Mouse (Mus musculus) neural tube, embryonic 11.5 days (tissue): ENCODE measurements around the gene Rhox3h. TPM values are rescaled to one million over a fixed set of nuclear protein-coding genes. Genes with fewer than 3 reads are reported as not detected.
"Not testable (repeated sequence)": the region's sequence is repeated elsewhere in the genome, so short reads cannot be mapped to it uniquely, and the experiment has no call there.

Experiments
- ATAC-seq: fragments of 200-750 bp; cut with Nextera tagmentation; 2 replicates; pipeline ENCODE4 v1.8.0; 2017; ENCODE audit warnings: moderate number of reproducible peaks, mild to moderate bottlenecking, moderate TSS enrichment, moderate library complexity; ENCODE audit not compliant: insufficient read depth, low FRiP score, low TSS enrichment
- DNase-seq: peaks from one replicate; pipeline ENCODE4 v3.0.0-alpha.2; 2015; ENCODE audit warnings: low spot score
- H3K27ac ChIP-seq: fragments of 300-500 bp; sonication (generic); 2 replicates; pipeline ENCODE4 v1.5.1; 2014; ENCODE audit warnings: low read depth, mild to moderate bottlenecking, low read length
- H3K27me3 ChIP-seq: fragments of 300-500 bp; sonication (generic); 2 replicates; pipeline ENCODE4 v1.6.1; 2014; ENCODE audit warnings: mild to moderate bottlenecking, low read length, mixed read lengths; ENCODE audit not compliant: control insufficient read depth, insufficient read depth
- H3K36me3 ChIP-seq: fragments of 300-500 bp; sonication (generic); 2 replicates; pipeline ENCODE4 v1.6.1; 2014; ENCODE audit warnings: mild to moderate bottlenecking, low read length, moderate library complexity, mixed read lengths; ENCODE audit not compliant: control insufficient read depth, insufficient read depth
- H3K4me1 ChIP-seq: fragments of 300-500 bp; sonication (generic); 2 replicates; pipeline ENCODE4 v1.6.1; 2014; ENCODE audit warnings: low read length, mixed read lengths; ENCODE audit not compliant: control insufficient read depth, insufficient read depth
- H3K4me2 ChIP-seq: fragments of 300-500 bp; sonication (generic); 2 replicates; pipeline ENCODE4 v1.6.1; 2014; ENCODE audit warnings: low read depth, mild to moderate bottlenecking, moderate library complexity
- H3K4me3 ChIP-seq: fragments of 300-500 bp; sonication (generic); 2 replicates; pipeline ENCODE4 v1.5.1; 2014; ENCODE audit warnings: low read depth, low read length
- H3K9ac ChIP-seq: fragments of 300-500 bp; sonication (generic); 2 replicates; pipeline ENCODE4 v1.6.1; 2014; ENCODE audit warnings: mild to moderate bottlenecking, low read length
- H3K9me3 ChIP-seq: fragments of 300-500 bp; sonication (generic); 2 replicates; pipeline ENCODE4 v1.6.1; 2016; ENCODE audit warnings: low read length; ENCODE audit not compliant: control insufficient read depth
- WGBS: fragments of 180-500 bp; shearing (Covaris S2); extraction: QIAGEN DNeasy Blood & Tissue Kit; methylation state at CpG from one replicate; pipeline ENCODE4 v1.1.7; 2014; 5-methylcytosine and 5-hydroxymethylcytosine counted together
- polyA plus RNA-seq: library from polyadenylated mRNA; unstranded; fragments of >200 nt; fragmentation: Nextera tagmentation; extraction: Ambion mirVana; gene quantifications from 2 replicates; pipeline ENCODE4 v1.2.1, GENCODE M21; 2014

The Rhox3h gene
- polyA plus RNA-seq: not detected in 2 replicates

- not testable (repeated sequence) for ATAC-seq, H3K36me3 ChIP-seq, H3K27me3 ChIP-seq, H3K27ac ChIP-seq, H3K4me1 ChIP-seq, H3K9ac ChIP-seq, H3K4me3 ChIP-seq, H3K4me2 ChIP-seq, DNase-seq, H3K9me3 ChIP-seq
- 88% methylated on average over 1 of the region's 3 CpGs for WGBS
Measured at GRCm38 (mm10) chrX:37668664-37669063, at the start of gene Rhox3h. Gene Rhox3h (minus strand): TSS chrX:37668764.

DNA sequence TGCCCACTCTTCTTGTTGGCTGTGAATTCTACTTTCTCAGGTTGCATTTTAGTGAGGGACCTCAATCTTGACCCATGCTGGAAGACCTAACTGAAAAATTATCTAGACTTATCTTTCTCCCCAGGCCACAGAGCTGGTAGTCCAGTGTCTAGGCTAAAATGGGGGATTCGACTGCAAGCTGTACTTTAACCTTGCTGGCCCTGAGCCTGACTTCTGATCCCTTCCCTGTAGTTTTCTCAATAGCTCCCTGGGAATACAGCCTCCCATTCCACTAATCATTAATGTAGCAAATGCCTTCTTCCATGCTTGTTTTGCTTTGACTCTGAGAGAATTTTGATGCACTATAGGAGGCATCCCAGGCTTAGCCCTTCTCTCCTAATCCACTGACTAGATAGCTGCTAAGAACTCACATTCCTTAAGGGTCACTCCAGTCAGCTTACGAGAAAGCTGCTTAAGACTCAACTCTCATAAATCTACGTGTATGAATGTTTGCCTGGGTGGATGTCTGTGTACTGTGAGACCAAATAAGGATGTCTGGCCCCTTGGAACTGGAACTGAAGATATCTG is 33.3 kb upstream of the Rhox3h start:
- no peaks in the 10 kb centered on the region for H3K36me3 ChIP-seq
- no peaks in the 10 kb centered on the region for H3K9me3 ChIP-seq
- WGBS: 73% methylated on average over 3 of the region's 3 CpGs
- DNase-seq (no peak), ATAC-seq (no peak)
- H3K27me3 ChIP-seq: no peaks in the 10 kb centered on the region
- no peak overlapping the region for H3K4me2 ChIP-seq
- H3K27ac ChIP-seq: no peak overlapping the region
- H3K4me3 ChIP-seq: no peak overlapping the region
- no peaks in the 10 kb centered on the region for H3K4me1 ChIP-seq
- H3K9ac ChIP-seq: no peak overlapping the region

- WGBS: 88% methylated on average over 2 of the region's 2 CpGs
- no peak overlapping the region for H3K4me3 ChIP-seq
- ATAC-seq (no peak), DNase-seq (no peak)
- no peaks in the 10 kb centered on the region for H3K9me3 ChIP-seq
- no peak overlapping the region for H3K27ac ChIP-seq
- H3K27me3 ChIP-seq: no peaks in the 10 kb centered on the region
- H3K9ac ChIP-seq: no peak overlapping the region
- no peak overlapping the region for H3K4me2 ChIP-seq
- no peaks in the 10 kb centered on the region for H3K36me3 ChIP-seq
- no peaks in the 10 kb centered on the region for H3K4me1 ChIP-seq
Measured at GRCm38 (mm10) chrX:37692261-37692660, 23.7 kb upstream of the Rhox3h start.

DNA sequence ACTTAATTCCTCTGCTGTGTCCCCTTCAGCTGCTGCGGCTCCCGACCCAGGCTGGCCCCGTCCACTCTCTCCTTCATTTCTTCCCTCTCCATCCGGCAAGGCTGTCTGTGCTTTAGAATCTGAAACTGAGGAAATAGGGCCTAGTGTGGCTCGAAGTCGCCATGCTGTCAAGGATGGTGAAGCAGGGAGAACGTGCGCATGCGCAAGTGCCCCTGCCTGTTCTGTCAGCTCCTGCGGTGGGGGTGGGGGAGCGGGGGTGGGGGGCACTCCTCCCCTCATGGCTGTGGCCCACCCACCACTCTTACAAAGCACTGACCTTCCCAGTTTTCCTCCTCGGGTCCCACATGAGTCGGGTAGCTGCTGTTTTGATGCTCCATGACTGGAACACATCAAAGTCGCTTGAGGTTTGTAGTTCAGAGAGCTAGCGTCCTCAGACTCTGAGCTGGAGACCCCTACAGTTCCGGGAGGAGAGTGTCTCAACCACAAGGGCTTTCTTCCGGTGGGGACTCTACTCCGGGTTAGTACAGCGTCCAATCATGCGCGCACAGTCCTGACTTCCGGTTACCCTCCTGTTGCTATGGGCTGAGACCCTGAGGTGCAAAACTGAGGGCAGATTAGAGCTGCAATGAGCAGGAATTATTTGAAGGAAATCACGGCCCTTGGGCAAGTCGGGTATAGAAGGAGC is 14.6 kb upstream of the Rhox3h start:
- Histone ChIP-seq H3K9me3 (no peaks in the 10 kb centered on the region), H3K4me2 (no peak overlapping the region), H3K27me3 (no peaks in the 10 kb centered on the region), H3K27ac (no peak overlapping the region), H3K36me3 (no peaks in the 10 kb centered on the region), H3K4me3 (no peak overlapping the region), H3K4me1 (no peaks in the 10 kb centered on the region), H3K9ac (no peak overlapping the region)
- ATAC-seq (no peak), DNase-seq (no peak)
- 85% methylated on average over 24 of the region's 24 CpGs for WGBS

GRCm38 (mm10) chrX:37673177-37673576 is 4.6 kb upstream of the Rhox3h start, which contains the start of gene Rhox2h:
Gene Rhox2h (minus strand): TSS chrX:37673277.
- ATAC-seq: not testable (repeated sequence)

DNA sequence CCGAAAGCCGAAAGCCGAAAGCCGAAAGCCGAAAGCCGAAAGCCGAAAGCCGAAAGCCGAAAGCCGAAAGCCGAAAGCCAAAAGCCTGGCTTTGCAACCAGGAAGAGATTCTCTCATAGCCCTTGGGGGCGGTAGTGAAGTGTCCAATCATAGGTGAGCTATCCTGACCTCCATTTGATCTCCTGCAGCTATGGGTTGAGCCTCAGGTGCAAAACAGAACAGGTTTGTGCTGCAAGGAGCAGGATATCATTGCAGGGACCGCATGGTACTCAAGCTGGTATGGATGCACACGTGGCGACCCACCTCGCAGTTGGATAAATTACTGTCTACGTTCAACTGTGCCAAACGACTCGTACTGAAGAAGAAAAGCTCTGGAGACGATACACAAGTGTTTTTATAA is 17.3 kb downstream of the Rhox3h start, which contains the start of gene Rhox4g:
TSS of gene Rhox4g (minus strand) at position 101 of the 400 bp plus-strand sequence.
- not testable (repeated sequence) for H3K9ac ChIP-seq, H3K27me3 ChIP-seq, H3K27ac ChIP-seq, ATAC-seq, H3K4me3 ChIP-seq, DNase-seq, H3K4me2 ChIP-seq, H3K36me3 ChIP-seq, H3K4me1 ChIP-seq, H3K9me3 ChIP-seq
- 96% methylated on average over 14 of the region's 20 CpGs for WGBS

More at GRCm38 (mm10) chrX:37673177-37673576, 4.6 kb upstream of the Rhox3h start, which contains the start of gene Rhox2h:
- H3K27ac ChIP-seq, DNase-seq, H3K9ac ChIP-seq, H3K4me1 ChIP-seq, H3K36me3 ChIP-seq, H3K27me3 ChIP-seq, H3K9me3 ChIP-seq, H3K4me3 ChIP-seq, H3K4me2 ChIP-seq: not testable (repeated sequence)
- 87% methylated on average over 8 of the region's 8 CpGs for WGBS

GRCm38 (mm10) chrX:37643370-37643769 is 25.2 kb downstream of the Rhox3h start, which contains the start of gene Rhox2g:
Gene Rhox2g (minus strand): TSS chrX:37643470.
- not testable (repeated sequence) for H3K9me3 ChIP-seq, H3K27me3 ChIP-seq, H3K4me1 ChIP-seq, H3K4me3 ChIP-seq, DNase-seq, ATAC-seq, H3K36me3 ChIP-seq, H3K9ac ChIP-seq, H3K27ac ChIP-seq, H3K4me2 ChIP-seq
- 96% methylated on average over 6 of the region's 6 CpGs for WGBS

GRCm38 (mm10) chrX:37628512-37628911 is 40.1 kb downstream of the Rhox3h start, which contains the start of gene Rhox3g:
Gene Rhox3g (minus strand): TSS chrX:37628612.
- H3K9me3 ChIP-seq, H3K36me3 ChIP-seq, H3K27ac ChIP-seq, ATAC-seq, DNase-seq, H3K4me3 ChIP-seq, H3K9ac ChIP-seq, H3K4me2 ChIP-seq, H3K4me1 ChIP-seq, H3K27me3 ChIP-seq: not testable (repeated sequence)
- 90% methylated on average over 2 of the region's 2 CpGs for WGBS
